Mouse (Mus musculus) monocyte, adult 5-6 weeks (primary cell): ENCODE measurements around the gene Herc2. TPM values are rescaled to one million over a fixed set of nuclear protein-coding genes. Genes with fewer than 3 reads are reported as not detected.

ENCODE experiments used
- ATAC-seq: fragments of 153-309, 156-312 bp; replicated peaks from 2 replicates; pipeline ENCODE4 v1.8.0; 2017; ENCODE audit warnings: mild to moderate bottlenecking; ENCODE audit not compliant: low TSS enrichment, insufficient number of reproducible peaks, severe bottlenecking, poor library complexity, low FRiP score
- total RNA-seq: library from RNA; stranded (forward); fragments of 200-1000, 200-491, 200-594 nt; gene quantifications from 3 replicates; pipeline ENCODE4 v1.2.3, GENCODE M21; 2017

The Herc2 gene
- total RNA-seq, 1 experiment from 2014 or later, result 61.9 TPM

- no peak for ATAC-seq
Observed at GRCm38 (mm10) chr7:56153625-56154024, 103.6 kb downstream of the Herc2 start.

DNA sequence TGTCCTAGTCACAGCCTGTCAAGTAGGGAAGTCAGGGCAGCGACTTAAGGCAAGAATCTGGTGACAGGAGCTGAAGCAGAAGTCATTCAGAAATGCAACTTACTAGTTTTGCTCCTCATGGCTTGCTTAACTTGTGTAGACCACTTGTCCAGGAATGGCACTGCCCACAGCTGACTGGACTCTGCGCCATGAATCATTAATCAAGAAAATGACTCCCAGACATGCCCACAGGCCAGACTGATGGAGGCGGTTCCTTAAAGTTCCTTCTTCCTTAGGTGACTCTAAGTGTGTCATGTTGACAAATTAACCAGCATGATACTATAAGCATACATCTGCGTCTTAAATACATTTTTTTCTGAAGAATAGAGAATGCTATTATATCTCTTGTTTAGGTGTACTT is 113.3 kb downstream of the Herc2 start:
- ATAC-seq, result no peak

DNA sequence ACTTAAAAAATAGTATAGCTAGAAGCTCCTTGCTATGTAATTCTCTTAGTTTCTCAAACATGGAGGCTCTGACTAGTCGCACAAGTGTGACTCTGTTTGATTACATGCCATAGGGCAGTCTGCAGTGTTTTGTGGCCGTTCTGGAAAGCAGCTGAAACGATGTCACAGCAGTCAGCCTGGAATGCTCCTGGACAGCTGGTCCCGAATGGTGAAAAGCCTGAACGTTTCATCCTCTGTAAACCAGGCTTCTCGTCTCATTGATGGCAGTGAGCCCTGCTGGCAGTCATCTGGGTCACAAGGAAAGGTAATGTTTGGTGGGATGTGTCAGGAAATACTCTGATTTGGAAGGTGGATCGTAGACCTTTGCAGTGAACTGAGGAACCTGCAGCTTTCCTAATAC is 118.7 kb downstream of the Herc2 start:
- no peak for ATAC-seq

DNA sequence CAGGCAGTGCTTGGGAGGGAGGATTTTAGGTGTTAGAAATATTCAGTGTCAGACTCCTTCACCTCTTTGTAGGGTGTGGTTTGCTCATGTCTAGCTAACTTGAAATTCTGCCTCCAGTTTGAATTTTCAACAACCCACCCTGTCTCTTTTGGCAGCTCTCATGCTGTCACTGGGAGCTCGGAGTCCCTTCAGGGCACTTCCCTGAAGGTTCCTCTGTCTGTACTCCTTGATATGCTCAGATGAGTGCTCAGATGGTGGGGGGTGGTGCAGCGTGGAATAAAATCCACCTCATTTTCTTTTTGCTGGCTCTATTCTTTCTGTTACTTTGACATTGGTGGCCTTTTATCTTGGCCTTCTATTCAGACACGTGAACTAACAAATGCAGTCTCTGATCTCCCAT is 127.4 kb downstream of the Herc2 start:
- ATAC-seq, result no peak

GRCm38 (mm10) chr7:56191041-56191440 is 141.0 kb downstream of the Herc2 start:
- no peak for ATAC-seq

DNA sequence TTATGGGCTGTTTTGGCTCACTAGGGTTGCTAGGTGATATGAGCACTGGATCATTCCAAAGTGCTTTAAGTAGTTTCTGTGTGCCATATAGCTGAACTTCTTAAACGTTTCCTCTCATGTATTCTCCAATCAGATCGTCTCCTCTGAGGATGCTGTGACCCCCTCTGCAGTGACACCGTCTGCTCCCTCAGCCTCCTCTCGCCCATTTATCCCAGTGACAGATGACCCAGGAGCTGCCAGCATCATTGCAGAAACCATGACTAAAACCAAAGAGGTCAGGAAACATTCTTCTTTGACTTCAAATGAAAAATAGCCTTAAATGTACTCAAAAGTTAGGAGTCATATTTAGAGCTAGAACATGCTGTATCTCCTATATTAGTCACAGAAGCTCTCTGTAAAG is 141.7 kb downstream of the Herc2 start:
- no peak for ATAC-seq

DNA sequence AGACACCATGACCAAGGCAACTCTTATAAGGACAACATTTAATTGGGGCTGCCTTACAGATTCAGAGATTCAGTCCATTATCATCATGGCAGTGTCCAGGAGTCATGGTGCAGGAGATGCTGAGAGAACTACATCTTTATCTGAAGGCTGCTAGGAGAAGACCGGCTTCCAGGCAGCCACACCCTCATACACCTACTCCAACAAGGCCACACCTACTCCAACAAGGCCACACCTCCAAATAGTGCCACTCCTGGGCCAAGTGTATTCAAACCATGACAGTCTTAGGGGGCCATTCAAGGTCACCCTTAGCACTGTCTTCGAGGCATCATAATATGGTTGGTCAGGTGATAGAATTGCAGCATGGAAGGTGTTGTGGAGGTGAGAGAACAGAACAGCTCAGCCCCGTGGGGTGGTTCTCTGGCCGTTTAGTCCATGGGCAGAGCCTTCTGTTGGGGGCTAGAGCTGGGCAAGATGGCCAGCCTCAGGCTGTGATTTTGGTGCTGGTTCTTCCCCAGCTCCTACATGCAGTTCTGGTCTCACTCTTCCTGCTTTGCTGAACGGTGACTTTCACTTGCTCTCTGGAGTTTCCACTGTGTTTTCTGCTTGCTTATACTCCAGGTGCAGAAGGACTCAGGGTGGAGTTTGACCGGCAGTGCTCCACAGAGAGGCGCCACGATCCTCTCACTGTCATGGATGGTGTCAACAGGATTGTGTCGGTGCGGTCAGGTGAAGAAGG is 151.7 kb downstream of the Herc2 start:
- no peak for ATAC-seq

- no peak for ATAC-seq
Observed at GRCm38 (mm10) chr7:56202843-56203242, 152.8 kb downstream of the Herc2 start.

DNA sequence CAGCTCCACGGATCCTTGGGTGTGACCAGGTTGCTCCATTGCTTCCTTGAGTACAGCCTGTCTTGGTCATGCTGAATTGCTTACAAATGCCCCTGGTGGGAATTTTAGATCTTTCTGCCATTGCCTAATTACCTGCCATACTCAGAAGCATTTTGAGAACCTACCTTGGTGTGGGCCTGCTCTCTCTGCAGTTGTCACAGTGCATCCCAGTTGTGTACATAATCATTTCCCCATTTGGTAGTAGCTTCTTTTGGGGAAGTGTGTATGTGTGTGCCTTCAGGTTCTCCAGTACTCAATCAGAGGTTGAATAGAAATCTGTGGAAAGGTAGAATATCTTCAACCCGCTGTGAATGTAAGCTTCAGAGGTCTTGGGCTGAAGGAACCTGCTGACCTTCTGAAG is 153.3 kb downstream of the Herc2 start:
- no peak for ATAC-seq

- no peak for ATAC-seq
Observed at GRCm38 (mm10) chr7:56204877-56205276, 154.9 kb downstream of the Herc2 start.

GRCm38 (mm10) chr7:56220811-56221210 is 170.8 kb downstream of the Herc2 start:
- ATAC-seq, result no peak

DNA sequence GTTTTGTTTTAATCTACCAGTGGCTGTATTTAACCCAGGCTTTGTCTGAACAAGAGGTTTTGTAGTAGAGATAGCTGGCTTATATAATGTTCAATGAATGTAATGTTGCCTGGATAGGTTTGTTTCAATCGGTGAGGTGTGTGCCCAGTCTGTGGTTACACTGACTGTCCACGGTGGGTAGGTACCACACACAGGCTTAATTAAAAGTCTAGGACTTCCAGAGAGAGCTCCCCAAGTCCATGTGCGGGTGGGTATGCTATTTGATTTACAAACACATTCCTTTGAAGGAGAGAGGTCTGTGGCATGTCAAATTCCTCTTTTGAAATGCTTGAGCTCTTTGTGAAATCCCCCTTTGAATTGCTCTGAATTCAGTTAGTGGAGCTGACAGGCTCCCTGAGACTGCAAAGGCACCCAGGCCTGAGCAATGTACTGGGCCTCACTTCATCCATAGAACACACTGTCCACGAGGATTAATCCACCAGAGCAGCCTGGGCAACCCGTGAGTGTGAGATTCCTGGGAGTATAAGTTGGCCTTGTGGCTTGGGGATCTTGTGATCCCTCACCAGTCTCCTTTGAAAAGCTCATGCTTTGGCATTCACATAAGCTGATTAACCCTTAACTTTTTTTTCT is 185.9 kb downstream of the Herc2 start:
- ATAC-seq, result no peak

- ATAC-seq, result no peak
Observed at GRCm38 (mm10) chr7:56236617-56237016, 186.6 kb downstream of the Herc2 start.

DNA sequence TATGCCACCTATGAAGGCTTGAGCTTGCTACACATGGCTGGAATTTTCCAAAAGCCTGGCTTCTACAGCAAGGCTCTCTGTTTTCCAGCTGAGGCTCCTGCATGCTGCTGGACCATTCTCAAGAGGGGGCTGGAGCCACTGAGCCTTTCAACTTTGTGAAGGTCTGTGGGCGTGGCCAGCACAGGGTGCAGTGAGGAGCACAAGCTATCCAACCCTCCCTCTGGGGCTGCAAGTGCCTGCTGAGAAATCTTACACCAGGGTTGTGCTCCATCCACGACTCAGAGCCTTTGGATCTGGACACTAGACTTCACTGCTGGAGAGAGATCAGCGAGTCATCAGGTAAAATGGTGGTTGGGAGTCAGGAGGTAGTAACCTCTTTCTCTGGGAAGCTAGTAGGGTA is 189.5 kb downstream of the Herc2 start, which contains the start of gene Oca2:
Gene Oca2 (plus strand): TSS at position 218 of the 400 bp plus-strand sequence.
- no peak for ATAC-seq

GRCm38 (mm10) chr7:56254568-56254967 is 204.6 kb downstream of the Herc2 start:
- no peak for ATAC-seq

GRCm38 (mm10) chr7:56257875-56258441 is 208.0 kb downstream of the Herc2 start:
- ATAC-seq, result no peak

GRCm38 (mm10) chr7:56277506-56277905 is 227.5 kb downstream of the Herc2 start:
- ATAC-seq, result no peak
